28 mouse cellular contexts compared by ENCODE assay signal in genomic region chr3:84402716-84403115, GRCm38 (mm10).
DNase-seq lines count a peak whose midpoint lies in the region; ATAC-seq and TF ChIP-seq lines count a peak whose summit lies in the region.
"Had no signal": no experiment of that assay in that cellular context is flagged by ENCODE, and none has a peak within 500 bp of the region (broad histone marks: within the 10 kb centered on the region; RNA-seq: fewer than 3 reads in every experiment).

No protein-coding gene starts in this region.

- peak; percentile 61; the same call in 1 of the 2 replicates for ATAC-seq in hindbrain, embryonic 15.5 days (ENCODE audit: low FRiP score, low read depth)
- no peak for ATAC-seq in hindbrain, embryonic 11.5 days (ENCODE audit: low FRiP score)
- ATAC-seq in midbrain, embryonic 15.5 days (replicated peaks) = peak; percentile 73; the same call in 1 of the 2 replicates
- ATAC-seq: activated CD4-positive, CD25-positive, alpha-beta regulatory T cell, adult 4 months; hindbrain, embryonic 16.5 days had no signal

- peaks cover 11% of the 10 kb centered on the region for H3K4me1 ChIP-seq in hindbrain, embryonic 15.5 days (replicated peaks)
- H3K4me1 ChIP-seq in hindbrain, embryonic 11.5 days (replicated peaks; ENCODE audit: control insufficient read depth, insufficient read depth, low read length) = no peaks in the 10 kb centered on the region
- H3K4me1 ChIP-seq in midbrain, embryonic 15.5 days = peaks cover 12% of the 10 kb centered on the region; the same call in 1 of the 2 replicates
- H3K4me1 ChIP-seq: liver, embryonic 13.5 days had no signal

- no peak overlapping the region for H3K4me2 ChIP-seq in hindbrain, embryonic 15.5 days
- H3K4me2 ChIP-seq in hindbrain, embryonic 11.5 days (replicated peaks; ENCODE audit: low read depth, low read length) = no peak overlapping the region
- H3K4me2 ChIP-seq in midbrain, embryonic 15.5 days = no peak overlapping the region
- H3K4me2 ChIP-seq: embryonic facial prominence, embryonic 12.5 days; forebrain, embryonic 12.5 days; liver, embryonic 13.5 days had no signal

- DNase-seq in embryo, embryonic 10.5 days (ENCODE audit: low spot score) = peak; percentile 28
- no peak for DNase-seq in embryo, embryonic 10 days (ENCODE audit: low spot score)
- no peak for DNase-seq in hindbrain, embryonic 11.5 days (ENCODE audit: low spot score)
- DNase-seq in brain, embryonic 14.5 days (ENCODE audit: low read depth) = peak; percentile 15
- DNase-seq in spleen, postnatal 4 days (ENCODE audit: low spot score in 2 of 2) = no peak
- DNase-seq in left cerebral cortex, adult 2 months (ENCODE audit: extremely low spot score in 1 of 2, low spot score in 2 of 2) = no peak
- DNase-seq: adrenal gland, adult 2 months; adrenal gland, postnatal 36 days; cerebellum, adult 2 months; cerebellum, postnatal 14 days; gastrocnemius, postnatal 14 days; kidney, adult 2 months; kidney, postnatal 4 days; left cerebral cortex, postnatal 4 days; liver, embryonic 13.5 days; lung, adult 18-20 months; lung, postnatal 14 days; right cerebral cortex, postnatal 4 days; thymus, adult 2 months; thymus, postnatal 36 days had no signal

- no peak overlapping the region for H3K27ac ChIP-seq in hindbrain, embryonic 15.5 days (replicated peaks)
- no peak overlapping the region for H3K27ac ChIP-seq in hindbrain, embryonic 11.5 days (ENCODE audit: low read depth, low read length)
- H3K27ac ChIP-seq in midbrain, embryonic 15.5 days = no peak overlapping the region
- no peak overlapping the region for H3K27ac ChIP-seq in left cerebral cortex, adult 2 months
- H3K27ac ChIP-seq: embryonic facial prominence, embryonic 12.5 days; forebrain, embryonic 12.5 days; heart, embryonic 10.5 days; liver, embryonic 13.5 days had no signal

- no peak overlapping the region for H3K9ac ChIP-seq in hindbrain, embryonic 15.5 days
- no peak overlapping the region for H3K9ac ChIP-seq in hindbrain, embryonic 11.5 days (ENCODE audit: low read depth, low read length)
- H3K9ac ChIP-seq in midbrain, embryonic 15.5 days = no peak overlapping the region
- H3K9ac ChIP-seq: embryonic facial prominence, embryonic 12.5 days; forebrain, embryonic 12.5 days; liver, embryonic 13.5 days had no signal

- no peak for TF ChIP-seq CTCF in brain, embryonic 14.5 days (IDR thresholded peaks at IDR 0.05; ENCODE audit: borderline replicate concordance, extremely low read depth, insufficient read depth, insufficient read length)
- TF ChIP-seq CTCF in left cerebral cortex, adult 2 months (IDR thresholded peaks at IDR 0.05) = no peak

- TF ChIP-seq POLR2A in brain, embryonic 14.5 days (IDR thresholded peaks at IDR 0.05; ENCODE audit: borderline replicate concordance, extremely low read depth, insufficient read depth, insufficient read length, poor library complexity, severe bottlenecking) = no peak

- 18% methylated on average over 2 of the region's 2 CpGs for WGBS in hindbrain, embryonic 15.5 days
- 26% methylated on average over 2 of the region's 2 CpGs for WGBS in hindbrain, embryonic 11.5 days
- 6% methylated on average over 2 of the region's 2 CpGs for WGBS in midbrain, embryonic 15.5 days

- intact Hi-C loops in left cerebral cortex, adult 2 months (cut with DNase I) = no loop called here

- H3K27me3 ChIP-seq in hindbrain, embryonic 15.5 days = no peaks in the 10 kb centered on the region
- H3K27me3 ChIP-seq in hindbrain, embryonic 11.5 days (ENCODE audit: control insufficient read depth, insufficient read depth, low read length) = no peaks in the 10 kb centered on the region; the same call in 1 of the 2 replicates
- H3K27me3 ChIP-seq in midbrain, embryonic 15.5 days (replicated peaks) = no peaks in the 10 kb centered on the region
- H3K27me3 ChIP-seq: CH12.LX; embryonic facial prominence, embryonic 12.5 days had no signal

- no peaks in the 10 kb centered on the region for H3K9me3 ChIP-seq in hindbrain, embryonic 15.5 days
- no peaks in the 10 kb centered on the region for H3K9me3 ChIP-seq in hindbrain, embryonic 11.5 days (ENCODE audit: control insufficient read depth, low read length)
- no peaks in the 10 kb centered on the region for H3K9me3 ChIP-seq in midbrain, embryonic 15.5 days
- H3K9me3 ChIP-seq: embryonic facial prominence, embryonic 12.5 days; forebrain, embryonic 12.5 days; heart, embryonic 10.5 days; liver, embryonic 13.5 days had no signal

- no peak overlapping the region for H3K4me3 ChIP-seq in hindbrain, embryonic 15.5 days
- no peak overlapping the region for H3K4me3 ChIP-seq in hindbrain, embryonic 11.5 days (ENCODE audit: low read depth, low read length)
- H3K4me3 ChIP-seq in midbrain, embryonic 15.5 days = no peak overlapping the region
- H3K4me3 ChIP-seq in left cerebral cortex, adult 2 months = no peak overlapping the region
- H3K4me3 ChIP-seq: embryonic facial prominence, embryonic 12.5 days; forebrain, embryonic 12.5 days; heart, embryonic 10.5 days; liver, embryonic 13.5 days had no signal

- H3K36me3 ChIP-seq in hindbrain, embryonic 15.5 days = no peaks in the 10 kb centered on the region
- no peaks in the 10 kb centered on the region for H3K36me3 ChIP-seq in hindbrain, embryonic 11.5 days (ENCODE audit: control insufficient read depth, insufficient read depth, low read length)
- no peaks in the 10 kb centered on the region for H3K36me3 ChIP-seq in midbrain, embryonic 15.5 days (replicated peaks)
- H3K36me3 ChIP-seq: embryonic facial prominence, embryonic 12.5 days; forebrain, embryonic 12.5 days; heart, embryonic 10.5 days; liver, embryonic 13.5 days had no signal

Comparison
In these comparisons a context has a peak if more than half of its experiments do, and no peak if none do; other contexts are left out.
1. DNase-seq: peak in embryo, embryonic 10.5 days (single experiment) and brain, embryonic 14.5 days (single experiment); none in embryo, embryonic 10 days (single experiment), hindbrain, embryonic 11.5 days (single experiment), spleen, postnatal 4 days (0 of 2) and left cerebral cortex, adult 2 months (0 of 2).